Mouse (Mus musculus): ENCODE results near the gene Olfr177. TPM values are rescaled to one million over a fixed set of nuclear protein-coding genes. Genes with fewer than 3 reads are reported as not detected.

The Olfr177 gene
- not detected for polyA plus RNA-seq (2017; shearing (Covaris generic))

DNA sequence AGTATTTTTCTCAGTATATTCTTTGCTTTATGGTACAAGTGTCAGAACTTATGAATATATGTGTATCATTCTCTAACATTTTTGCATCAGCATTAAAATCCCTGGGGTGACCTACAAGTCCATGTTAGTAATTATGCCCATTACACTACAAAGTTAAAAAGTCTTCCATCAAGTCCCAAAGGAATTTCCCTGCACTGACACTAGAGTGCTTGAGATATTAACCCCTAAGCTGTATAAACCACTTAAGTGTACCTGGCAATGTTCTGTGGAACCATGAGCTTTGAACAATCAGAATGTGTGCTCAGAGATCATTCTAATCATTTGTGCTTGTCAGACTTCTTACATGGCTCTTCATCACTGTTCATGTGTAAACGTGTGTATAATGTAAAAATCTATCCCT, at the start of gene Olfr177:
Gene Olfr177, minus strand, starts transcription at position 101 of the 400 bp plus-strand sequence.

DNA sequence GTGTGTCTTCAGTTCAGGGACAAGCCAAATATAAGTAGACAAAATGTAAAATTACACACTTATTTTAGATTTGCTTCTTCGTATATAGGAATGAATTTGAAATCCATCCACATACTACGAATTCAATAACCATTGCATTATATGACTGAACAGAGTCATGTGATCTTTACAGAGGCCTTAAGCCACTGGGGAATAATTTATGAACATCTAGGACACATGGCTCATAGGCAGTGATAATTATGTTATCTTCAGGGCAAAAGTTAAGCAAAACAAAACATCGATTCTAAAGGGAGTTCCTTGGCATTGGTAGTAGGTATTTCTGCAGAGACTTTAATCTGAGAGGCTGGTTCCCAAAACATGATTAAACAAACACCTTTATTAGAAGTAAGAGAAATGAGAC, 17.4 kb upstream of the Olfr177 start, which contains the start of gene Olfr178:
Gene Olfr178, minus strand, starts transcription at position 101 of the 400 bp plus-strand sequence.

DNA sequence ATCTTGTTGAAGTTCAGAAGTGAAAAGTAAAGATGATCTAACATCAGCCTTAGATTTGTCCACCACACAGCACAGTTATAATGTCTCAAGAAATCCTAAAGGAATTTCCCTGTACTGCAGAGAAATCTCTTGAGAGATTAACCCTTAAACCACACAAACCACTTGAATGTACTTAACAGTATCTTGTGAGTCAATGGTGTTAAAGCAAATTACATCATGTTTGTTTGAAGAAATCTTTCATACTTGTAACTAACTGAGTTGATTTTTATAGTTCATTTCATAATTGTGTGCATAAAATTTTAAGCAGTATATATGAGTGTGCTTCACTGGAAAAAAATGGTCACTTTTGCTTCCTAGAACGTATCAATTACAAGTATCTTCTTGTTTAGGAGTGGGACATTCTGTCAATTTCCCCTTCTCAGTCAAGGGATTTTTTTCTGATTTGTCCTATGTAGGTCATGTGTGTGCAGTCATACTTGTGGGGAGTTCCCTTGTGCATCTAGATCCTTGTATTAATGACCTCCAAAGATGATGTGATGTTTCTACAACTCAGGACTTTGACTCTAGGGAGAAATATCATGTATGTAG, 47.7 kb downstream of the Olfr177 start, which contains the start of gene Olfr175-ps1:
Gene Olfr175-ps1, minus strand, starts transcription at position 51 of the 588 bp plus-strand sequence.

Other genes starting within 250 kb of the Olfr177 start
- not detected for gene E330017A01Rik, start 236.0 kb downstream of the Olfr177 start, polyA plus RNA-seq (2017; shearing (Covaris generic))
- gene Cpox, start 204.5 kb downstream of the Olfr177 start, polyA plus RNA-seq (2017; shearing (Covaris generic)), result 15.6 TPM
- gene Gpr15, start 155.7 kb downstream of the Olfr177 start, polyA plus RNA-seq (2017; shearing (Covaris generic)), result 0.41 TPM
- gene Cldnd1, start 146.9 kb downstream of the Olfr177 start, polyA plus RNA-seq (2017; shearing (Covaris generic)), result 95.1 TPM
- gene Olfr172, start 111.6 kb downstream of the Olfr177 start, polyA plus RNA-seq (2017; shearing (Covaris generic)), result not detected
- 0.57 TPM for gene Olfr173, start 74.5 kb downstream of the Olfr177 start, polyA plus RNA-seq (2017; shearing (Covaris generic))
- gene Olfr175-ps1, start 48.0 kb downstream of the Olfr177 start, polyA plus RNA-seq (2017; shearing (Covaris generic)), result not detected
- 0.36 TPM for gene Olfr178, start 17.3 kb upstream of the Olfr177 start, polyA plus RNA-seq (2017; shearing (Covaris generic))
- not detected for gene Olfr181, start 54.0 kb upstream of the Olfr177 start, polyA plus RNA-seq (2017; shearing (Covaris generic))
- not detected for gene Olfr180, start 54.6 kb upstream of the Olfr177 start, polyA plus RNA-seq (2017; shearing (Covaris generic))
- 0.20 TPM for gene Olfr183, start 120.6 kb upstream of the Olfr177 start, polyA plus RNA-seq (2017; shearing (Covaris generic))
- gene Olfr186, start 155.5 kb upstream of the Olfr177 start, polyA plus RNA-seq (2017; shearing (Covaris generic)), result 0.16 TPM
- gene Olfr187, start 165.0 kb upstream of the Olfr177 start, polyA plus RNA-seq (2017; shearing (Covaris generic)), result not detected
- not detected for gene Olfr190, start 203.2 kb upstream of the Olfr177 start, polyA plus RNA-seq (2017; shearing (Covaris generic))
- not detected for gene Olfr191, start 215.1 kb upstream of the Olfr177 start, polyA plus RNA-seq (2017; shearing (Covaris generic))
- not detected for gene Olfr193, start 237.1 kb upstream of the Olfr177 start, polyA plus RNA-seq (2017; shearing (Covaris generic))
- not detected for gene Olfr194, start 246.3 kb upstream of the Olfr177 start, polyA plus RNA-seq (2017; shearing (Covaris generic))

Measured in effector memory CD4-positive, alpha-beta T cell, adult 5 months (primary cell).